Mouse (Mus musculus) ES-Bruce4 (cell line): Measurements from ENCODE around the gene Aldh6a1. TPM values are rescaled to one million over a fixed set of nuclear protein-coding genes. Genes with fewer than 3 reads are reported as not detected.

Experiments used
- H3K27ac ChIP-seq: 2 replicates; pipeline ENCODE4 v1.5.1; 2012; ENCODE audit warnings: low read length, inconsistent platforms; ENCODE audit not compliant: insufficient read depth
- H3K27me3 ChIP-seq: 2 replicates; pipeline ENCODE4 v1.6.1; 2012; ENCODE audit warnings: mild to moderate bottlenecking, low read length, inconsistent platforms; ENCODE audit not compliant: control insufficient read depth, poor library complexity, insufficient read depth, severe bottlenecking
- H3K36me3 ChIP-seq: 2 replicates; pipeline ENCODE4 v1.6.1; 2012; ENCODE audit warnings: inconsistent platforms, mild to moderate bottlenecking, low read length, moderate library complexity; ENCODE audit not compliant: control insufficient read depth, poor library complexity, insufficient read depth, severe bottlenecking
- H3K4me1 ChIP-seq: one replicate; pipeline ENCODE4 v1.8.1; 2011; ENCODE audit warnings: low read length; ENCODE audit not compliant: control insufficient read depth, insufficient read depth
- H3K4me3 ChIP-seq: 2 replicates; pipeline ENCODE4 v1.5.1; 2011; ENCODE audit warnings: low read depth, mild to moderate bottlenecking, low read length
- H3K9ac ChIP-seq: 2 replicates; pipeline ENCODE4 v1.6.1; 2012; ENCODE audit warnings: low read depth, mild to moderate bottlenecking, inconsistent platforms; ENCODE audit not compliant: poor library complexity, severe bottlenecking
- H3K9me3 ChIP-seq: replicated peaks from 2 replicates; pipeline ENCODE4 v1.6.1; 2012; ENCODE audit warnings: mild to moderate bottlenecking, low read length, inconsistent platforms; ENCODE audit not compliant: control insufficient read depth, poor library complexity, insufficient read depth, severe bottlenecking
- CTCF ChIP-seq: IDR thresholded peaks from one replicate; pipeline ENCODE4 v1.8.1; 2011; ENCODE audit warnings: low read depth, low read length
- EP300 ChIP-seq: IDR thresholded peaks from 2 replicates; pipeline ENCODE4 v1.6.1; 2011; ENCODE audit warnings: low read depth, low read length; ENCODE audit not compliant: insufficient read depth
- POLR2A ChIP-seq: IDR thresholded peaks from one replicate; pipeline ENCODE4 v1.8.1; 2011; ENCODE audit warnings: low read length; ENCODE audit not compliant: insufficient read depth
- polyA plus RNA-seq: library from polyadenylated mRNA; stranded (reverse); fragments of >200 nt; gene quantifications from 2 replicates; pipeline ENCODE4 v1.2.4, GENCODE M21; 2011; ENCODE audit warnings: low read depth; ENCODE audit not compliant: missing spikeins, insufficient read depth, insufficient read length

Aldh6a1 gene
- polyA plus RNA-seq, 1 experiment = 30.4 TPM

DNA sequence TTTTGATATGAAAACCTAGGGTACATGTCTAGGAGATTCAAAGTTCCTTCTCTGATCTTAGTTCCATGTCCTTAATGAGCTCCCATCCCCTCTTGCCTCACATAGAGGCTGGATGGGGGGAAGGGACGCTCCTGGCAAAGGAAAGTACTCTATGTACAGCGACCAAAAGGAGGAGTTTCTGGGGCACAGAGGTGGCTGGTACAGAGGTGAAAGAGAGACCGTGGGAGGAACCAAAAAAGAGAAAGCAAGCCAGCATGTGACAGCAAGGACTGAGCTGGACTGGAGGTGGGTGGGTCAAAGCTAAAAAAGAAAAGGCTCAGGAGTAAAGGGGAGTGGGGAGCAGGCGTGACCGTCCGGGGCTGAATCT lies 470 bp downstream of the Aldh6a1 start:
- no peaks in the 10 kb centered on the region for H3K36me3 ChIP-seq
- H3K9me3 ChIP-seq = no peaks in the 10 kb centered on the region
- no peak for TF ChIP-seq CTCF
- TF ChIP-seq POLR2A = no peak
- TF ChIP-seq EP300 = no peak
- H3K9ac ChIP-seq = peak overlapping the region; percentile 26
- H3K4me3 ChIP-seq = peak overlapping the region; percentile 90
- H3K4me1 ChIP-seq = no peaks in the 10 kb centered on the region
- H3K27me3 ChIP-seq = no peaks in the 10 kb centered on the region
- no peak overlapping the region for H3K27ac ChIP-seq

DNA sequence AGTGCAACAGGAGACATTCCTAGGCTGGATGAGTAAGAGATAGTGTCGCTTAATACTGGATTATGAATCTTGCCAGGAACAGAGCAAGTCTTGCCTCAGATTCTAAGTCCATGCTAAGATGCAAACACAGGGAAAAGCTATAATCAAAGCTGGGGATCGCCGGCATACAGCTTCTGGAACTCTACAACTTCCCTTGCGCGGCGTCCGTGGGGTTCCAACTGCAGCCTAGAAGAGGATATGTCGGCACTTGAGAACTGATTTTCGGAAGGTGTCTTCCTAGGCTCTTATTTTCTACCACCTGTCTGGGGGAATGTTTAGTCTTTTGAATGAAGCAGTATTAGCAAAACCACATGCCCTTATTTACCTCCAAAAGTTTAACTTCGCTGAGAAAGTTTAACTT lies 917 bp downstream of the Aldh6a1 start:
- Histone ChIP-seq H3K4me1 (no peaks in the 10 kb centered on the region), H3K4me3 (no peak overlapping the region), H3K27me3 (no peaks in the 10 kb centered on the region), H3K36me3 (no peaks in the 10 kb centered on the region), H3K9ac (peak overlapping the region; percentile 26), H3K27ac (no peak overlapping the region), H3K9me3 (no peaks in the 10 kb centered on the region)
- no peak for TF ChIP-seq POLR2A
- TF ChIP-seq EP300 = no peak

DNA sequence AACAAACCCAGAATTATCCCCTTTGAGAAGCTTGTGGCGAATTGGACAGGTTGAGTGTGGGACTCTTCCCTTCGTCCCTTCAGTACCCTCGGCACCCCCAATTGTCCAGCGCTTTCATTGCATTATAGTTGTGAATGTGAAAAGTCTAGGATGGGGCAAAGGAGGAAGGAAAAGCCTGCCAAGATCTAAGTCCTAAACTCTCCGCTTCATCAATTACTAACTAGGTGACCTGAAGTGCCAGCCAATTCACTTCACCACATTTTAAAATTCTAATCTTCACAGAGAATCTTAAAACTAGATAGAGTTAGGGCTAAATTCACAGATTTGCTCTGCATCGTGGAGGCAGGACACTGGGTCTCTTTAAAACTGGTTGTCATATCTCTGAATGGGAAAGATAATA lies 2.6 kb downstream of the Aldh6a1 start:
- H3K36me3 ChIP-seq = no peaks in the 10 kb centered on the region
- H3K9me3 ChIP-seq = no peaks in the 10 kb centered on the region
- no peak overlapping the region for H3K9ac ChIP-seq
- H3K4me1 ChIP-seq = no peaks in the 10 kb centered on the region
- no peak overlapping the region for H3K4me3 ChIP-seq
- TF ChIP-seq CTCF (no peak), EP300 (no peak), POLR2A (no peak)
- no peak overlapping the region for H3K27ac ChIP-seq
- H3K27me3 ChIP-seq = no peaks in the 10 kb centered on the region

GRCm38 (mm10) chr12:84447386-84447785 lies 3.4 kb downstream of the Aldh6a1 start:
- no peaks in the 10 kb centered on the region for H3K27me3 ChIP-seq
- H3K4me3 ChIP-seq = no peak overlapping the region
- TF ChIP-seq POLR2A (no peak), CTCF (no peak), EP300 (no peak)
- H3K36me3 ChIP-seq = no peaks in the 10 kb centered on the region
- no peaks in the 10 kb centered on the region for H3K9me3 ChIP-seq
- no peak overlapping the region for H3K27ac ChIP-seq
- H3K9ac ChIP-seq = no peak overlapping the region
- no peaks in the 10 kb centered on the region for H3K4me1 ChIP-seq

DNA sequence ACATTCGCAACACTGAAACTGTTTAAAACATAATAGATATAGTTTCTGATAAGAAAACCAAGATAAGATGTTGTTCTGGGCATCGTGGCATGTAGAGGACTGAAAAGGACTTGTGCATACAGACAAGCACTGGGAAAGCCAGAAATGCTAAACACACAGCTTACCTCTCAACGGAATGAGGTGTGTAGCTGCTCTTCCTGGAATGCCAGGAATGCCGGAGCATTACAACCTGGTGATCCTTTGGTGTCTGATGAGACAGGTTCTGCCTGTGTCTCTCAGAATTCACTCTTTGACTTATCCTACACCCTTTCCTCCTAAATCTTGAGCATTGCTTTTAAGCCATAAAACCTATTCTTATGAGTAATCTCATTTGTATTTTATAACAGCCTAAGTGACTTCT lies 8.3 kb downstream of the Aldh6a1 start:
- Histone ChIP-seq H3K27ac (no peak overlapping the region), H3K4me1 (no peaks in the 10 kb centered on the region), H3K27me3 (no peaks in the 10 kb centered on the region), H3K9me3 (no peaks in the 10 kb centered on the region), H3K9ac (no peak overlapping the region), H3K36me3 (no peaks in the 10 kb centered on the region), H3K4me3 (no peak overlapping the region)
- TF ChIP-seq POLR2A = no peak
- no peak for TF ChIP-seq EP300
- no peak for TF ChIP-seq CTCF

DNA sequence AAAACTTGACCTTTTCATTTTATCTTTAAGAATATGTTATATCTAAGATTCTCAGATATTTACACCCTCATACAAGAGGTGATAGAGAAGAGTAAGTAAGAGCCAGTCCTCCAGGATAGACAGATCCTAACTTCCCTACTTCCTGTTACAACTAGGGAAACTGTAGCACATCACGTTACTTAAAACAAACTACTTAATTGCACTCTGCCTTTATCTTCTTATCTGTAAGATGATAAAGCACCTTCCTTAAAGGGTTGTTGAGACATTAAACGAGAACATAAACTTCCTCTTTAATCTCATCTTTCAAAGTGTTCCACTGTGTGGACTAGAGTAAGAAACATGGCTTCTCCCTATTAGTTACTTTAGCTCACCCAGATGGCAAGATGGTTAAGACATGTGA lies 12.1 kb downstream of the Aldh6a1 start:
- Histone ChIP-seq H3K4me3 (no peak overlapping the region), H3K4me1 (no peaks in the 10 kb centered on the region), H3K36me3 (no peaks in the 10 kb centered on the region), H3K27ac (no peak overlapping the region), H3K9ac (no peak overlapping the region), H3K9me3 (no peaks in the 10 kb centered on the region), H3K27me3 (no peaks in the 10 kb centered on the region)
- no peak for TF ChIP-seq EP300
- no peak for TF ChIP-seq POLR2A
- no peak for TF ChIP-seq CTCF
